In genomic region chr10:111014476-111014875, GRCm38 (mm10) we compare ENCODE assay signal across 13 mouse cellular contexts. TPM values are rescaled to one million over a fixed set of nuclear protein-coding genes. Genes with fewer than 3 reads are reported as not detected.
DNase-seq lines count a peak whose midpoint lies in the region; ATAC-seq and TF ChIP-seq lines count a peak whose summit lies in the region.
"Had no signal": no experiment of that assay in that cellular context is flagged by ENCODE, and none has a peak within 500 bp of the region (broad histone marks: within the 10 kb centered on the region; RNA-seq: fewer than 3 reads in every experiment).

No protein-coding gene starts in this region.

- H3K4me3 ChIP-seq in gastrocnemius, adult 2 months: peak overlapping the region; percentile 45
- H3K4me3 ChIP-seq in left cerebral cortex, adult 2 months: no peak overlapping the region
- H3K4me3 ChIP-seq in forebrain, embryonic 12.5 days (replicated peaks): no peak overlapping the region
- H3K4me3 ChIP-seq: forebrain, embryonic 15.5 days had no signal

- DNase-seq in gastrocnemius, adult 2 months: no peak
- no peak for DNase-seq in gastrocnemius, adult 18-20 months (ENCODE audit: low spot score)
- DNase-seq in left cerebral cortex, postnatal 14 days (ENCODE audit: low spot score in 2 of 2): peak; percentile 35 to 36
- DNase-seq in left cerebral cortex, adult 2 months (ENCODE audit: extremely low spot score in 1 of 2, low spot score in 2 of 2): no peak
- peak; percentile 43 to 65 for DNase-seq in heart, postnatal 36 days
- peak; percentile 24 for DNase-seq in lung, postnatal 36 days
- DNase-seq in cerebellum, postnatal 25 days: no peak
- DNase-seq: adrenal gland, postnatal 25 days; left cerebral cortex, postnatal 4 days; thymus, adult 18-20 months had no signal

- WGBS in forebrain, embryonic 12.5 days: 88% methylated on average over 17 of the region's 17 CpGs

- intact Hi-C loops in gastrocnemius, adult 2 months (cut with DNase I): no loop called here
- intact Hi-C loops in left cerebral cortex, postnatal 14 days (cut with DNase I): loop anchor here (5.0 kb wide), 1 partner anchor 83 kb away; no protein-coding TSS in a partner anchor
- intact Hi-C loops in left cerebral cortex, adult 2 months (cut with DNase I): loop anchor here (5.0 kb wide), 1 partner anchor 83 kb away; no protein-coding TSS in a partner anchor
- intact Hi-C loops in heart, postnatal 36 days (cut with DNase I): loop anchor here (5.0 to 10.0 kb wide), 2 partner anchors 48 to 460 kb away; partner anchors contain the start of gene Nap1l1

- peaks cover 4% of the 10 kb centered on the region; the same call in 1 of the 2 replicates for H3K27me3 ChIP-seq in forebrain, embryonic 12.5 days
- H3K27me3 ChIP-seq: forebrain, embryonic 15.5 days had no signal

- H3K4me2 ChIP-seq in forebrain, embryonic 12.5 days: no peak overlapping the region
- H3K4me2 ChIP-seq: forebrain, embryonic 15.5 days had no signal

- H3K9ac ChIP-seq in forebrain, embryonic 12.5 days: no peak overlapping the region
- H3K9ac ChIP-seq: forebrain, embryonic 15.5 days; liver, embryonic 14.5 days had no signal

- H3K36me3 ChIP-seq in forebrain, embryonic 12.5 days (replicated peaks): no peaks in the 10 kb centered on the region
- H3K36me3 ChIP-seq: forebrain, embryonic 15.5 days had no signal

- H3K9me3 ChIP-seq in forebrain, embryonic 12.5 days: no peaks in the 10 kb centered on the region; the same call in 1 of the 2 replicates
- H3K9me3 ChIP-seq: forebrain, embryonic 15.5 days had no signal

- ATAC-seq in forebrain, embryonic 12.5 days (ENCODE audit: low FRiP score): no peak
- ATAC-seq: forebrain, embryonic 15.5 days had no signal

- no peak overlapping the region for H3K27ac ChIP-seq in gastrocnemius, adult 2 months
- no peak overlapping the region for H3K27ac ChIP-seq in left cerebral cortex, adult 2 months
- no peak overlapping the region for H3K27ac ChIP-seq in forebrain, embryonic 12.5 days
- H3K27ac ChIP-seq: forebrain, embryonic 15.5 days; liver, embryonic 14.5 days had no signal

- H3K4me1 ChIP-seq in forebrain, embryonic 12.5 days: peaks cover 6% of the 10 kb centered on the region; the same call in 1 of the 2 replicates
- H3K4me1 ChIP-seq: forebrain, embryonic 15.5 days had no signal

- no peak for TF ChIP-seq CTCF in gastrocnemius, adult 2 months (IDR thresholded peaks at IDR 0.05)
- no peak for TF ChIP-seq CTCF in left cerebral cortex, adult 2 months (IDR thresholded peaks at IDR 0.05)

RNA-seq across cellular contexts. Expression of gene Zdhhc17, which starts 4.5 kb away (rescaled TPM):
- 10 to 100 TPM; 21.3 to 24.0 TPM for total RNA-seq in gastrocnemius, adult 2 months (2021)
- 10 to 100 TPM; 17.1 to 19.2 TPM for total RNA-seq in gastrocnemius, adult 18-20 months (2021)
- total RNA-seq in left cerebral cortex, postnatal 14 days (2021): 10 to 100 TPM; 87.8 to 89.5 TPM
- 100 to 1,000 TPM; 113 to 128 TPM for total RNA-seq in left cerebral cortex, adult 2 months (2021)
- total RNA-seq in heart, postnatal 36 days (2021): 10 to 100 TPM; 24.7 to 27.7 TPM
- 40.2 and 45.2 TPM in 2 replicates for polyA plus RNA-seq in forebrain, embryonic 12.5 days (2016; fragmentation: Nextera tagmentation; extraction: Ambion mirVana)

Comparison
In these comparisons a context has a peak if more than half of its experiments do, and no peak if none do; other contexts are left out.
1. DNase-seq: peak in left cerebral cortex, postnatal 14 days (2 of 2), heart, postnatal 36 days (2 of 2) and lung, postnatal 36 days (single experiment); none in gastrocnemius, adult 2 months (single experiment), gastrocnemius, adult 18-20 months (single experiment), left cerebral cortex, adult 2 months (0 of 2) and cerebellum, postnatal 25 days (0 of 2).